Mouse (Mus musculus): ENCODE results near the gene Cysrt1.

Gene Cysrt1

DNA sequence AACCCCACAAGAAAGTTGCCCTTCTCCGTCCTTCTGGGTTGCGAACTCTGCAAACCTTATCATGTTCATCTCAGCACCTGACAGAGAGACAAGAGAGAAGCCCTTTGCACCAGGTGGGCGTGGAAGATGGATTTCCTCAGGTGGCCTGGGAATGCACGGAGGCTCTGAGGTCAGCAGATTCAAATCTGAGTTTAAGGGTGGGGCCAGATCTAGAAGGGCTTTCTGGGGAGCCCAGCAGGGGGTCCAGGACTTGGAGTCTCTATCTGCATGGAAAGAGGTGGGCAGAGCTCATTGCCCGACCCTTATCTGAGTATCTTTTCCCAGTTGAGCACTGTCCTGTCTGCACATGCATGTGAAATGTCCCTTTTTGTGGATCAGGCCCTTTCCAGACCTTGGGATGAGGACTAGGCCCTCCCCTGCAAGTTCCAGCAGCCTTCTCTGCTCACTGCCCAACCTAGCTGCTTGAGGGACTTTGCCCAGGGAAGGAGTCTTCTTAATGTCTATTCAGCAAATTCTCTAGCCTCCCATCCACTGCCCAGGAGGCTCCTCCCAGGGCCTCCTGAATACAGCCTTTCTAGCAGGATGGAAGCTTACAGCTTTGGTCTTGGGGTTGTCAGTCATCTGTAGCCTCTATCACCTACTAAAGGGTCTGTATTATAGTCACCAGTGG, 7.6 kb downstream of the Cysrt1 start:
- DNase-seq (ENCODE audit: low spot score): no peak

DNA sequence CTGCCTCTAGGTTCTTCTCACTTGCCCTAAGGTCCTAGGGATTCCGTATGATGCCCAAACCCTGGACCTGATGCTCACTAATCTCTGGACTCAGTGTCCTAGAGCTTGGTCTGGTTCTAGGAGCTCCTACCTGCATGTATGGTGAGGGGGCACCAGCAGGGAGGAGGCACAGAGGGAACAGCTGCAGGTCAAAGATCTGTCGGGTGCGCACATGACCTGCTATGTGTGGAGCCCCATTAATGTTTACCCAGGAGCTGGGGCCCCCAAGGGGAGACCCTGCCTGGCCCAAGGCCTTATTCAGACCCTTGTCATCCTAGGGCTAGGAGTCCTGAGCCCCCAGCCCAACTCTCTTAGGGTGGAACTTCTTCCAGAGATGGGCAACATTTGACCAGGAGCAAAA, 8.2 kb downstream of the Cysrt1 start, which contains the start of gene Slc34a3:
Gene Slc34a3 (minus strand): TSS at position 315 of the 400 bp plus-strand sequence.
- DNase-seq (ENCODE audit: low spot score): no peak

DNA sequence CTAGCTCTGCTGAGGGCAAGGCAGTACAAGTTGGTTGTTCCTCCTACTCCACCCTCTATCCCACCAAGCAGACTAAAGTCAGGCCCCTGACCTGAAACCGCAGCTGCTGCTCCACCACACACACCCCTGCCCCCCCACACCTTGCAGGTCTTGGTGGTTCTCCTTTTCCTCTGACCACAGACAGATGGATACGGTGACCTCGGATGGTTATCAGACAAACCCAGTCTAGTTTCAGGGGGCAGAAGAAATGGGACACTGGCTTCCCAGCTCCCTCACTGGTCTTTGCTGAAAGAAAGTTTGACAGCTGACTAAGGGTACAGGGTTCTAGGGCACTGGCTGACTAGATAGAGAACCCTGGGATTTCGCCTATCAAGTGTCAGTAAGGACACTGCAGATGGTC, 8.8 kb downstream of the Cysrt1 start:
- no peak for DNase-seq (ENCODE audit: low spot score)

DNA sequence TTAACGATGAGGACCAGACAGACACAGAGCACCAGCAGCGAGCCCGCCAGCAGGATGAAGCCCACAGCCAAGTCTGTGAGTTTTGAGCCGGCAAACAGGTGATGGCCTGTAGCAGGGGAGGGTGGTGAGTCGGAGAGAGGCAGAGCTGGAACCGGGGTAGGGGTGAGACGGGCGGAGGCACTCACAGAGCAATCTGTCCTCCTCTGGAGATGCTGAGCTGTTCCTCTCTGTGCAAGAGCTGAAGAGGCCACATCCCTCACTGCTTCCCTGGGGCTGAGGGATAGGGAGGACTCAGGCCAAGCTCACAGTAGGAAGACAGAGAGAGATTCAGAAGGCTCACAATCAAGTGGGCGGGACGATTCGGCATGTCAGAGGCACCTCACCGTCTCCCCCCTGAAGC, 11.2 kb downstream of the Cysrt1 start:
- DNase-seq (ENCODE audit: low spot score): no peak

DNA sequence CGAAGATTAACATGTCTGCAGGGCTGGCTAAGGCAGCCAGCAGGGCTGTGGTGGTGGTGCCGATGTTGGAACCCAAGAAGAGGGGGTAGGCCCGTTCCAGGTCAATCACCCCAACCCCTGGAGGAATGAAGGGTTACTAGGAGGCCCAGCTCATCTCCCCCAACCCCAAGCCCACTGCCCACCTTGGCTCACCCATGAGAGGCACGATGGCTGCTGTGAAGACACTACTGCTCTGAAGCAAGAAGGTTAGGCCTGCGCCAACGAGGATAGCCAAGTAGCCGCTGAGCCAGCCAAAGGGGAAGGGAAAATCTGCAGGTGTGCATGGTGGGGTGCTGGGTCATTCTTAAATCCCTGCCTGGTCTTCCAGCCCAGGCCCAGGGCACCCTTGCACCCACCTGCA, 11.7 kb downstream of the Cysrt1 start:
- no peak for DNase-seq (ENCODE audit: low spot score)

DNA sequence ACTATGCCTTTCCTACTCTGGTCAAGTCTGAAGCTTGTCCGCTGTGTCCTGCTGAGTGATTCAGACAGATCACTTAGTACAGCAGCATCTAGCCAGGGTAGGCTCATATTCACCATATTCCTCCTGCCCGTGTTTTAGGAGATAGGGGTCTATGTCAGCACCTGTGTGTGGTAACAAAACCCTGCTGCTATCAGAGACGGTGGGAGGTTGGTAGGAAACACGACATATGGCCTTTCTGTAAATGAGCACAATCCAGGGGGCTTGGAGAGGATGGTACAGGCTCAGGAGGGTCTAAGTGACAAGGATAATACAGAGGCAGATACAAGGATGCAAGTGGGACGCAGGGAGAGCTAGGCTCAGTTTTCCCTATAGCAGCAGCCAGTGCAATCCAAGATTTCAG, 12.7 kb downstream of the Cysrt1 start:
- DNase-seq (ENCODE audit: low spot score): no peak

DNA sequence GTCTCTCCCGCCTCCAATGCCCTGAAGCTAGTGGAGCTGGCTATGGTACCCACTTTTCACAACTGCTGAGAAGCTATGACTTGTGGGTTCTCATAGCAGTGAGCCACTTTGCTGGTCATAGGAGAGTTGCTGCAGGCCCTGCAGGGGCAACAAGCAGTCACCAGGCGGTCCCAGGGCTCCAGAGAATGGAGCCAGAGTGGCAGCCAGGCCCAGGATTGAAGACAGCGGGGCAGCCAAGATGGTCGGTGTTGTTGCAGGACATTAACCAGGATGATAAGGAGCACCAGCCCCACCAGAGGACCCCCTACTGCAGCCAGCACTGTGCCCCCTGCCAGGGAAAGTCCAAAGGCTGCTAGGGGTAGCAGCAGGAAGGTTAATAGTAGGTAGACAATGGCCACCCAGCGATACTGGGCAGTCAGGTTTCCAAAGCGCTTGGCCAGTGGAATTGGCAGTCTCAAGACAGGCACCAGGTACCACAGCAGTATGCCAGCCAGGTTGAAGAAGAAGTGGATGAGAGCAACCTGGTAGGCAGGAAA, 13.2 kb downstream of the Cysrt1 start:
- DNase-seq (ENCODE audit: low spot score): no peak

DNA sequence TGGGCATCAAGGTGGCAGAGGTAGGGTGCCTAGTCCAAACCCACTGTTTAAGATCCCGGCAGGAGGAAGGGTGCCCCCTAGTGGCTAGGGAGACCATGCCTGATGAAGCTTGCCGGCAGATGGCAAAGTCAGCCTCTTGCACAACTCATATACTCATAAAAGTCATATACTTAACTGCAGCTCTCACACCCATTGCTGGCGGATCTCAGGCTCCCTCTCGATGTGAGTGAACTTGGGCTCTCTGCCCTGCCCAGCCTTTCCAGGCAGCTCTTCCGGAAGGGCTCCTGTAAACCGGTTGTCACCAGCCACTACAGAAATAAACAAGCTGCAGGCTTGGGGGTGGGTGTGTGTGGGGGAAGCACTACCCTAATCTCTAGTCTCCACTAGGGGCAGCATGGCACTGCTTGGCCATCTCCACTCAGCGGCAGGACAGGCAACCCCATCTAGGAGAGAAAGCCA, 13.8 kb downstream of the Cysrt1 start:
- peak; percentile 79 for DNase-seq (ENCODE audit: low spot score)

DNA sequence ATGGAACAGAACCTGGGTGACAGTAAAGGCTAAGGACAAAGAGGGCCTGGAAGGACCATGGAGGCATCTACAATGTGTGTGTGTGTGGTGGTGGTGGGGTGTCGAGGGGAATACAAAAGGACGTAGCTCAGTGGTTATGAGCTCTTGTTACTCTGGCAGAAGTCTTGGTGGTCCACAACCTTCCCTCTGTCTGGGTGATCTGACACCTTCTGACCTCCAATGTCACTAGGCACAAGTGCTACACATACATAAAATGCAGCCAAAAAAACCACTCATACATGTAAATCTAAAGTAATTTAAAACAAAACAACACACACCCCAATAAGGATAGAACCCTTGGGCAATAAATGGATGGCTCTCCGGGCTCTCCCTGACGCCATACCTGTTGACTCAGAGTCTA, 14.8 kb downstream of the Cysrt1 start:
- DNase-seq (ENCODE audit: low spot score): no peak

DNA sequence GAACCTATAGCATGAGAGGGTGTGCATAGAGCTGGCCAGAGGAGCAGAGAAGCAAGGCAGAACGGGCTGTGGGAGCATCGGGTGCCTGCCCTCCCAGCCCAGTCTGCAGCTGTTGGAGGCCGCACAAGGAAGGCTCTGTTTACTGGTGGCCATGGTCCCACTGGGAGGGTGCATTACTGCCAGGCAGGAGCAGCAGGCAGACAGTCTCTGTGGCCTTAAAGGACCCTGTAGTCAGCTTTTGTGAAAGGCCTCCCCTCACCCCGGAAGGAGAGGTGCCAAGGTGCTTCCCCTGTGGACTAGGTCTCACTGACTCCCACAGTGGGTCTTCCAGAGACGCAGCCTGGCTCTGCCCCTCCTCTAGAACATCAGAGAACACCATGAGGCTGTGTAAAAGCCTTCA, 15.4 kb downstream of the Cysrt1 start:
- peak; percentile 26 for DNase-seq (ENCODE audit: low spot score)

DNA sequence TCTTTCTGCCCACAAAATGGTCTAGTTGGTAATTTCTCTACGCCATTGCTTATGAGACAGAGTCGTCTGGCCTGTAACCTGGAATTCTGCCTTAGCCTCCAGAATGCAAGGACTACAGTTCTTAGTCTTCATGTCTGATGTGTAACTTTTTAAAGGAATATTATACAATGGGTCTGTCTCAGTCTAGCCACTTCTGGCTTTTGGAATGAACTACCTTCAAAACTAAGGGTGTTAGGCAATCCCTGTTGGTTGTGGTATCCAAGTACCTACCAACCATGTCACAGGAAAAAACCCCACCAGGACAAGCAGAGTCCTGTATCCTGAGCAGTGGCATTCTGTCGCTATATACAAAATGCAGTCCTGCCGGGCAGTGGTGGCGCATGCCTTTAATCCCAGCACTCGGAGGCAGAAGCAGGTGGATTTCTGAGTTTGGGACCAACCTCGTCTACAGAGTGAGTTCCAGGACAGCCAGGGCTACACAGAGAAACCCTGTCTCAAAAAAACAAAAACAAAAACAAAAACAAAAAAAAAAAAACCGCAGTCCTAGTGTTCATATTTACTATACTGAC, 16.4 kb downstream of the Cysrt1 start:
- DNase-seq (ENCODE audit: low spot score): no peak

DNA sequence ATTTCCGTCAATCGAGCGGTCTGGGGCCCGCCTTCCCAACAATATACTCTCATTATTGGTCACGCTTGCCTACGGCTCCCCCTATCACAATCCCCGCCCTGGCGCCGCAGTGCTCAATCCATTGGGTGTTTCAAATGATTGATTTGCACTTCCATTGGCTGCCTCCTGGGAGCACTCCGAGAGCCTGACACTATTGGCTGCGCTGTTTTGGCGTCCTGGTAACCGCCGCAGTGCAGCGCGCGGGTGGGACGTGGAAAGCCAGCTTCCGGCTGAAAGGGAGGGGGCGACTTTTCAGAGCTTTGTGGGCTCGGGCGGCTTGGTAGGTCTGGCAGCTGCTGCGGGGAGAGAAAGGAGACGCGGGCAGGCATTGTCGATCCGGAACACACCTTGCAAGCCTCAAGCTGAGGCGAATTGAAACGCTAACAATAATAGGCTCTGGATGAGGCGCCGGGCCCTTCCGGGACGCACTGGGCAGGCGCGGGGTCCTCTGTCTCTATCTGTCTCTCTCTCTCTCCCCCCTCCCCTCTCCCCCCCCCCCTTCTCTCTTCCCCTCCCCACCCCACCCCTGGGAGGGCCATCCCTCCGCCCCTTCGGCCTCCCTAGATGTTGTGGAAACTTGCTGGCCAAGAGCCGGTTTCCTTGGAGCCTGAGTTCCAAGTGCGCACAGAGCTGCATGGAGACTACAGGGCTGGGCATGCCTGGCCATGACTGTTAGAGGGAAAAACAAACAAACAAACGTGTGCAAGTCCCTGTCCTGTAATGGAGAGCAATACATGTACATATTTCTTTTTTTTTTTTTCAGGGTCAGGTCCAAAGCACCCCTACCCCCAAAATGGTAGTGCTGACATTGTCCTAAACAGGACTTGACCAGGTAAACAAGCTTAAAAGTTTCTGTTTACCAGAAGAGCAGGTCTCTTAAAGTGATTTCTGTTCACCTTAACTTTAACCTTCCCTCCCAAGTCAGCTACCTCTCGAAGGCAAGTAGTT, 17.2 kb downstream of the Cysrt1 start:
- DNase-seq (ENCODE audit: low spot score): peak; percentile 100

DNA sequence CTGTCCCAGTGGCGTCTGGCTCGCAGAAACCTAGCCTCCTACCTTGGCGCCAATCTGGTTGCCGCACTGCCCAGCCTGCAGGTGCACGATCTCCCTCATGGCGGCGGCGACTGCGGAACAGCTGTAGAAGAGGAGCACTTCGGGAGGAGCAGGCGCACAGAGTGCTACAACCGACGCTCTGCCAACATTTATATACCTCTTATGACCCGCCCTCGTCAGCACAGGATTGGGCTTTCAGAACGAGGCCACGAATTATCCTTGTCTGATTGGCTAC, 17.8 kb downstream of the Cysrt1 start, which contains the start of gene Tubb4b:
Gene Tubb4b (minus strand): TSS at position 211 of the 274 bp plus-strand sequence.
- no peak for DNase-seq (ENCODE audit: low spot score)

DNA sequence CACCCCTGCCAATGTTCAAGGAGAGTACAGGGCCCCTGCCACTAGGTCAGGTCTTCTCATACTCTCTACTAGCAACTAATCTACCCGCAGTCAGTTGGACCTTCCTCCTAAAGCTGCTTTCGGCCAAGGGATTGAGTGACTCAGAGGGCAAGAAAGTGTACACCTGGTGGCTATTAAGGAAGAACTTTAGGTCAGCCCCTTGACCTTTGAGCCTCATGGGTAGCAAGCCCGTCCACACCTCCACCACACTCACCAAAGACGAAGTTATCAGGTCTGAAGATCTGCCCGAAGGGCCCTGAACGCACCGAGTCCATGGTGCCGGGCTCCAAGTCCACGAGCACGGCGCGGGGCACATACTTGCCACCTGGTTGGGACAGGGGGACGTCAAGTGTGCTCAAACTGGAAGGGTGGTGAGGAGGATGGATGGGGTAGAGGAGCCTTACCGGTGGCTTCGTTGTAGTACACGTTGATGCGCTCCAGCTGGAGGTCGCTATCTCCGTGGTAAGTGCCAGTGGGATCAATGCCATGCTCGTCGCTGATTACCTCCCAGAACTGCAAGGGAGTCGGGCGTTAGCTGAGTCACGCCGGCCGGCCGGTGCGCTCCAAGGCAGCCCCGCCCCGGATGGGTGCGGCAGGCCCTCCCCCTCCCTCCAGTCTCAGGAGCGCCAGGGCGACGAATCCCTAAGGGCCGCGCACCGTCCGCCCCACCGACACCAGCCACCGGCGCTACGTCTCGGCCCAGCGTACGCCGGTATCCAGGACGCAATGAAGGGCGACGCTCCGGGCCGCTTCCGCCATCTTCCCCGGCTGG, 18.4 kb downstream of the Cysrt1 start:
- DNase-seq (ENCODE audit: low spot score): no peak

DNA sequence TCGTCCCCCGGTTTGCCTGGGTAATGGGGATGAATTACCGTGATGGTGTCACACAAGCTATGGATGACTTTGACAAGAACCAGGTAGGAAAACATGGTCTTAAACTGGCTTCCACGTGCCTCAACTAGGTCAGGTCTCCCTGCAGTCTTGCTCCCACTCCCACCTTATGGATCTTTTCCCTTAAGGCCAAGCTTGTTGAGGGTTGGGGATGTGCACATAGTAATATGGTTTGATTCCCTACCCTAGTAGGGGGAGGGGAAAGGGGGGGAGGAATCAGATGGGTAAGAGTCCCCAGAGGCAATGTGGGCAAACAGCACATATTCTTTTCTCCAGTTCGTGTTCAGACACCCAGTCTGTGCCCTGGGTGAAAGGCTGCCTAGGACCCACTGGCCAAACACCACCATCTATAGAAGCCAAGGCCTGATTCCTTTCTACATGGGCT, 20.9 kb downstream of the Cysrt1 start:
- no peak for DNase-seq (ENCODE audit: low spot score)

DNA sequence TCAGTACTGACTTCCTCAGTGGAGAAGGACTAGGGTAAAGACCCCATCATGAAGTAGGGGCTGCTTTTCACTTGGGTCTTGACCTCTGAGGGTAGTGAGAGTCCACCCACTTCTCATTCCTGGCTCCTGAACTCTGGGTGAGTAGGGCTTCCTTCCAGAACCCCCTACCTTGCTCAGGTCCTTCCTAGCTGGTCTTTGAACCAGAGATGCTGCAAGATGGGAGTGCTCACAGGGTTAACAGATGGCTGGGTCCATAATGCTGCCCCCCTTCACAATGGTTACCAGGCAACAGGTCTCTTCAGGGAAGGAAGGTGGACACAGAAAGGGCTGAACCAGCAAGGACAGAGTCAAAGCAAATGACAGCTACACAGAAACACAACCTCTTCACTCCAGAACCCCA, 23.8 kb downstream of the Cysrt1 start, which contains the start of gene Fam166a:
Gene Fam166a (plus strand): TSS at position 301 of the 400 bp plus-strand sequence.
- DNase-seq (ENCODE audit: low spot score): no peak

DNA sequence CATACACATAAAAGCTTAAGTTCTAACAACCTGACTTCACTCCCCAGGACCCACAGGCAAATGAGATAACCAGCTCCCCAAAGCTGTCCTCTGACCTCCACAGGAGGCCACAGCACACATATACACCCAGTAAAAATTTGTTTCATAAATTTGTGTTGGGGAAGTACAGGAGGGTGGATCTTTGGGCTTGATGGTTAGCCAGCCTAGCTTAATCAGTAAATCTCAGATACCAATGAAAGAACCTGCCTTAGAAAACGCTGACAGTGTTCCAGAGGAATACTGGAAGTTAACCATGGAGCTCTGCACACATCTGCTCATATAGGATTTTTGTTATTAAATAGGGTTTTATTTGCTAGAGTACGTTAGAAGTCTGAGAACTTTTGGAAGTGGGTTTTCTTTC, 24.6 kb downstream of the Cysrt1 start:
- DNase-seq (ENCODE audit: low spot score): no peak

DNA sequence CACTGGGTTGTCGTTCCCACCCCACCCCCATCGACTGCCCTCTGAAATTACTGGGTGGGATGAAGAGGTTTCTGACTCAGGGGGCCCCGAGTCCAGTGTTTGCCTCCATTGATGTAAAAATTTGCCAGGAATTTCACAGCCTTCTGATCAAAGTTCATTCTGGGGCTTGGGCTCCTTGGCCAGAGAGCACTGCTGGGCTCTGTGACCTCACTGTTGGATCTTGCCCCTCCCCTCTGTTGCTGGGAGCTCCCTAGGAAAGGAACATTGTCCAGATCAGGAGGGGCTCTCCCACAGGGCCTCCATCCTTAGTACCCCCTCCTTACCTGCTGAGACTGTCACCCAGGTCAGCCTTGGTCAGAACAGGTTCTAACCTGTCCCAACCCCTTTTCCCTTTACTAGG, 27.8 kb downstream of the Cysrt1 start, which contains the start of gene Stpg3:
Gene Stpg3 (minus strand): TSS at position 194 of the 400 bp plus-strand sequence.
- DNase-seq (ENCODE audit: low spot score): no peak

DNA sequence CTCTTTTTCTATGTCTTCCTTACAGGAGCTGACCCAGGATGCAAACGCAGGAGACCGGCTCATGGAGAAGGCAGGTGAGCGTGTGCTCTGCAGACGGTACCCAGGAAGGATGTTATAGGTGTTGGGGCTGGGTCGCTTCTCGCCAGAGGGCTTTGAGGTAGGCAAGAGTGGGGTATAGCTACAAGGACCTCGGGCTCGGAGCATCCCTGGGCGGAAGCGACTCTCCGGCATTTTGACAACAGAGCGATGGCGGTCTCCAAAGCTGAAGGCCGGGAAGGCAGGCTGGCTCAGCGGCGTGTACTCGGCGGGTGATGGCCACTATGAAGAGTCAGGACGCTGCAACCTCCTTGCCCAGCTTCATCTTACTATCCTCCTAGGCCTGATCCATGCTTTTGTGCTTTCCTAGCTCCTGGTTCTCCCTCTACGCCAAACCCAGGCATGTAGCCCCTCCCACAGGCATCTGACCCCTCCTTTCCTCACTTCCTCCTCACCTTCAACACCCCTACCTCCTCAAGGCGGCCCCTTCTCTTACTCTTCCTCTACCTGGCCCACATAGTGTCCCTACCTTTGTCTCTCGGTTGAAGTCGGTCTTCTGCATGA, 28.9 kb downstream of the Cysrt1 start:
- DNase-seq (ENCODE audit: low spot score): no peak

DNA sequence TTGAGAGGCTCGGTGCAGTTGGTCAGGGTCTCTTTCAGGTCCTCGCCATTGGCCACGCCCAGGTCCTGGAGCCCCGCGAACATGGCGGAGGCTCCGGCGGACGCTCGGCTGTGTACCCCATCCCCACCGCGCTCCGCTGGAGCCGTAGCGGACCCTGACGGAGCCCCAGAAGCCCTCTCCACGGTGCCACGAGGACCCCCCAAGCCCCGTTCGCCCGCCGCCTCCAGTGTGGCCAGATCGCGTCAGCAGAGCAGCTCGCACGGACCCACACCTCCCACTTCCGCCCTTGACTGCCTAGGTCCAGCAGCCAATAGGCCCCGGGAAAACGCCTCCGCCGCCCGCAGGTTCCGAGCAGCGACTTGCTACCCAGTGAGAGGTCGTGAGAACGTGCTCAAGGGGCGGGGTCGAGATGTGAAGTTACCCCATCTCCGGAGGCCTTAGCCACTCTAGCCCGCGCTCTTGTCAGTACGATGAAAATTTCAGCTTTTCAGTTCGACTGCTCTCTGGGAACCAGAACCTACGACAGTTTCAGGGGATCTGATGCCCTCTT, 31.1 kb downstream of the Cysrt1 start, which contains the start of gene Nelfb:
Gene Nelfb (minus strand): TSS at position 369 of the 550 bp plus-strand sequence.
- DNase-seq (ENCODE audit: low spot score): peak; percentile 51

DNA sequence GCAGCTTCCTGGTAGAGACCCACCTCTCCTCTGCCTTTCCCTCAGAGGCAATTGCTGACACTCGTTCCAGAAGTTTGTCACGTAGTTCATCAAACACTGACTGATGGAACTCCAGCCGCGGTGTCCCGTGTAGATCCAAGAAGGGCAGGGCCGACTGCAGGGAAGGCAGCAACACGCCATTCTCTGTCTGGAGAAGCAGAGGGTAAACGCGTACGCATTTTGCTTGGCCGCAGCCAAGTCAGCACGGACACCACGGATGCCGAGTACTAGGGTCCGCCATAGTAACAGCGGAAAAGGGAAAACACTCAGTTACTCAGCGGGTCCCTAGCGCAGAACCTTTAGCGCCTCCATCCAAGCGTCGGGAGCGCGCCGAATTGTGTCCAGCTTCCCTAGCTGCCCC, 31.6 kb downstream of the Cysrt1 start:
- DNase-seq (ENCODE audit: low spot score): no peak

All from layer of hippocampus, adult 9-10 months (tissue).